Mouse (Mus musculus) natural killer cell, adult 2 months (primary cell): ENCODE measurements around the gene Gm11111.
"Not testable (repeated sequence)": the region's sequence is repeated elsewhere in the genome, so short reads cannot be mapped to it uniquely, and the experiment has no call there.

Experiments
- DNase-seq, 2 experiments: peaks; one replicate each; pipeline ENCODE4 v3.0.0; 2022; ENCODE audit warnings: low spot score in 2 of 2

Gm11111 gene

GRCm38 (mm10) chr5:98552395-98552794 lies at the start of gene Gm11111:
Gene Gm11111 (plus strand): TSS chr5:98552695.
- DNase-seq = no peak

GRCm38 (mm10) chr5:98516214-98516613 lies 36.3 kb upstream of the Gm11111 start:
- DNase-seq = no peak

DNA sequence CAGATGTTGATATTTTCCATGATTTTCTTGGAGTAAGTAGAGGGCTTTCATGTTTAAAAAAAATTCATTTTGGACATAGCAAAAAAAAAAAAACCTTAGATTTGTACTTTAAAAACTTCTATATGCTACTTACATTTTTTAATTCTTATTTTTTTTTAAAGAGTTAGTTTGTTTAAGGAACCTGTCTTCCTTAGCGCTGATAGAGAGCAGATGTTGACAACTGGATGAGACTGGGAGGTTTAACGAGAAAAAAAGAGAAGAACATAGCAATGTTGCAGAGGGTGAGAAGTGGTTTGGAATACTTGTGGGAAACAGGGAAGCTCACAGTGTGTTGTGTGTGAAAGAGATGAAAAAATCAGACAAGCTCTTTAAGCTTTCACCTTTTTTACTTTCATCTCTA lies 32.4 kb upstream of the Gm11111 start:
- no peak for DNase-seq

- DNase-seq = no peak
These were observed 30.1 kb upstream of the Gm11111 start for GRCm38 (mm10) chr5:98522270-98522977.

- no peak for DNase-seq
These were observed 29.4 kb upstream of the Gm11111 start for GRCm38 (mm10) chr5:98523050-98523449.

DNA sequence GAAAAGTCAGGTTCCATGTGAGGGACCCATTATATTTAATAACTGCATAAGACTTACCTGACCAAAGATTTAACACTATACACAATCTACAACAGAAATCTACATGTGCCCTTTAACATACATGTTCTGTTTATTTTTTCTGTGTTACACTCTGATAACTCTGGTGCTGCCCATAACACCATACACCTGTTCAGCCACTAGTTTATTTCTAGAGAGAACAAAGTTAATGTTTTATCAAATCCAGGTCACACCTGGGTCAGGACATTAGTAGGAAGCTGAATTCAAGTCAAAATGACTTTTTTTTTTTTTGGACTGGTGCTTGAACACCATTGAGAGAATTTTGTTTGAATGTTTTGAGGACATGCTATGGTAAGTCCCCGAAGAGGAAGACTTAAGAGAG lies 28.7 kb upstream of the Gm11111 start:
- no peak for DNase-seq

DNA sequence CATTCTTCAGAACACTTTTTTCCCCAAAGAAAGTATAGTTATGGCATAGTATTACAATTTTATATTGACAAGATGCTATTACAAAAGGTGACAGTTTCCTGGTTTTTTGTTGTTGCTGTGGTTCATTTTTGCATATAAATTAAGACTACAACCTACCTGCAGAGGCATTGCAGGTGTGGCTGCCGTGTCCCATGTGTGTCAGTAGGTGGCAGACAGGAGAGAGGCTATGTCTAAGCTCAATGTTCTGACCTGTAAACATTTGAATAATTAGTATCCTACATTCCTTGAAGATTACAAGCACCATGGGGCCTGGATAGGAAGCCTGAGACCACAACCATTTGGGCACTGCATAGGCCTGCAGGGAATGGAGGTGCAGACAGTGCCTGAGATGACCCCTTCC lies 11.2 kb upstream of the Gm11111 start:
- no peak for DNase-seq

- no peak for DNase-seq
These were observed 2.2 kb upstream of the Gm11111 start for GRCm38 (mm10) chr5:98550285-98550684.

GRCm38 (mm10) chr5:98550873-98551272 lies 1.6 kb upstream of the Gm11111 start:
- no peak for DNase-seq

GRCm38 (mm10) chr5:98552811-98553601 lies 511 bp downstream of the Gm11111 start:
- DNase-seq = no peak

DNA sequence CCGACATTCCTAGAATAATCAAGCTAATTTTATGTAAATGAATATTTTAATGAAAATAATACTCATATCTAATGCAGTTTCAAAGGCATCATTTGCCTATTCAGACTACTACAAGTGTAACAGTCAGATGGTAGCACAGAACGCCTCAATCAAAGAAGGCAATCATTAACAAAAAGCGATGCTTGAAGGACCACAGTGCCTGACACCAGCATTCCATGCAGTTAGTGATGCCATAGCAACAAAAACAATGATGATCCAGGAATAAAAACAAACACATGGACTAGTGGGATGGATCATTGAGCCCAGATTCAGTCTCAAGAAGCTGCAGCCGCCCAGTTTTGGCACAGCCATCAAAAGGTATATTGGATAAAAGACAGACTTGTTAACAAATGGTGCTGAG lies 8.8 kb downstream of the Gm11111 start:
- no peak for DNase-seq

DNA sequence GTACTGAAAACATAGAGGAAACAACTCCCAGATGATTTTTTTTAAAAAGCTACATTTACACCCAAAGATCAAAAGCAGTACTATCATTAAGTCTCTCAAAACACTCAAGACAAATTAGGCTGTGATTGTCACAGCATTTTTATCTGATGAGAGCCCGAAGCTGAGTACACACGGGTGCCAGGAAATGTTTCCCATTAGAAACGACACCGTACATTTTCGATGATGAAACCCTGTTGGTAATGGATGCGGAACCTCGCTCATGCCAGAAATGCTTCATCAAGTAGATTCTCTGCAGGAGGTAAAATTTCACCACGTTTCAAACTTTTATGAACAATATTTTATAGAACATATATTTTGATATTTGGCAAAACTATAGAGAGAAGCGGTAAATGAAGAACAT lies 10.3 kb downstream of the Gm11111 start:
- no peak for DNase-seq

- no peak for DNase-seq
These were observed 11.3 kb downstream of the Gm11111 start for GRCm38 (mm10) chr5:98563801-98564200.

DNA sequence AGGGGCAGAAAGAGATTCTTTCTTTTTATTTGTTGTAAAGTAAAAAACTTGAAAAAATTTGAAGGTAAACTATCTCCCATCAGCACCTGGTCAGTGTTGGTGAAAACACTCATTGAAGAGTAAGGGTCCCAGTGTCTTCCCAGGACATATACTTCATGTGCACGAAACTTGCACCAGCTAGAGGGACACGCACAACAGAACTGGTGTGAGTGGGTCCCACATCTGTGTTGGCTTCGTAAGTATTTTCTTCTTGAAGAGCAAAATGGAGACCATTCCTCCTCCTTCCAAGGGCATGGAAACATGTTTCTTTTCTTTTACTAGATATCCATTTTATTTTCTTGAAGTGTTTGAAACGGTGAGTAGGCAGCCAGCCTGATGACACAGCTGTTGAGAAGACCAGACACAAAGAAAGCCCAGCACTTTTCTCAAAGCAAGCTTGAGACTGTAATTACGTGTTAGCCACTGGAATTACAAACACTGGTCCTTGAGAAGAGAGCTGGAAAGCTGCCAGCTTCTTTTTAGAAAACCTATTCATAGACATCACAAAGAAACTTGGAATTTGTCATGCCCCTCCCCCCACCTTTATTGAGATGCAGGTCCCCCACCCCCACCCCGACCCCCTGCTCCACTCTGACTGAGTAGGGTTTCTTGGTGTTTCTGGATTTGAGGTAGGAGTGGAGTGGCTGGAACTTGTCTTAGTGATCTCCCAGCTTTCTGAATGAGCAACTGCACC lies 14.1 kb downstream of the Gm11111 start:
- DNase-seq = no peak

DNA sequence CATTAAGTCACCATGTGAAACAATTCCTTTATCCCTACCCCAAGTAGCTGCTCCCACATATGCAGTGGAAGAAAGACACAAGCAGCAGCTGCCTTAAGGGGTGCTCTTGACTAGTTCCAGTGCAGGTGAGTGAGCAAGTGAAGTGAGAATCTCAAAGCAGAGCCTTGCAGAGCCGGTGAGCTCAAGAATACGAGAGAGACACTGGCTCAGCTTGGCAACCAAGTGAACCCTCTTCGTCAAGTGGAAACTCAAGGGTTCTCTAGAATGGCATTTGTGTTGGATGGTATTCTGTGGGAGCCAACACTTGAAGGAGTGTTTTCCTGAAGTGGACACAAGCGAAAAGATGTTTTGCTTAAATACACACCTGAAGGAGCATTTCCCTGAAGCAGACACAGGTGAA lies 16.0 kb downstream of the Gm11111 start:
- no peak for DNase-seq

DNA sequence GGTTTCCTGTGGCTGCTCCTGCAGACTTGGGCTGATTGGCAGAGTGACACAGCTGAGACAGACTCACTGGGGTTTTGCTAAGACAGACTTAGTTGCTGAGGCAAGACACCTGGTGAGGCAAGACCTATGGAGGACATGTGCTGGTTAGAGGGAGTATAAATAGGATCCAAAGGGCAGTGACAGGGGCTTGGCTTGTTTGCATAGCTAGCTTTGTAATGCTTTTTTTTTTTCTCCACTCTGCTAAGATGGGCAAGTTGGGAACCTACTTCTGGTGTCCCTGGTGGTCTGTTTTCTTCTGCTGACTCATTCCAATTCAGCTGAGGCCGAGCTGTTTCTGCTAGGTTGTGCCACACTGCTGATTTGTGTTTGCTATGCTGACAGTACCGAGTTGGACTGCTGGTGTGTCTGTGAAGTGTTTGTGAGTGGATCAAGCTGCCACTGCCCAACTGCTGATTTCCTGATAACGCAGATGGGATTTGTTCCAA lies 16.6 kb downstream of the Gm11111 start:
- DNase-seq = no peak

DNA sequence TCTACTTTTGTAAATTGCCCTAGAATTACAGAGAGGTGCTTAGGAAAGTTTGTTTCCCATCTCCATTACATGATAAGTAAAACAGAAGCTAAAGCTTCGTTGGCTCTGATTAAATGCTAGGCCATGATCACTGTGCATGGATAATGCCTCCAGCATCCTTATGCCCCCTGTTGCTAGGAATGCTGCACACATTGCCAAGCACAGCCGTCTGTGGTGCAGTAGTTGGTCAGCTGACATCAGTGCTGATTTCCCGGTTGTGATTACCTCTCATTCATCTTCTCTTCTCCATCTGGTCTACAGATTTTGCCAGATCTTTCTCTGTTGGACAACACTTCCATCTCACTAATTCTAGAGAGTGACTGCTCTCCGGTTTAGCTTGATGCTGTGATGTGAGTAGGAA lies 19.9 kb downstream of the Gm11111 start:
- no peak for DNase-seq

- DNase-seq = no peak
These were observed 22.4 kb downstream of the Gm11111 start for GRCm38 (mm10) chr5:98574711-98575470.

- no peak for DNase-seq
These were observed 23.0 kb downstream of the Gm11111 start for GRCm38 (mm10) chr5:98575471-98575834.

DNA sequence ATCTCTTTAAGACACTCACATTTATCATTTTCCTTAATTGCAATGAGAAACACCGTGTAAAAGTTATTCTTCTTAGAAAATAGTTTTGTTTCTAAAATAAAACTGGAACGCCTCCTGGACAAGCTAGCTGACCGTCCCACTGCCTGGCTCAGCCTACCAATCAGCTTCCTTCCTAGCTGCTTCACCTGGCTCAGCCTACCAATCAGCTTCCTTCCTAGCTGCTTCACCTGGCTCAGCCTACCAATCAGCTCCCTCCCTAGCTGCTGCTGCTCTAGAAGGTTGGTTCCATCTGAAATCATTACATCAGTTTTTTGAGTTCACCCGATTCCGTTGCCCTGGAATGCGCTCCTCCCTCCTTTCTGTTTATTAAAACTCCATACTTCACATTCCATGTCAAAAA lies 24.0 kb downstream of the Gm11111 start:
- DNase-seq = not testable (repeated sequence)

GRCm38 (mm10) chr5:98578398-98578797 lies 25.9 kb downstream of the Gm11111 start:
- no peak for DNase-seq

DNA sequence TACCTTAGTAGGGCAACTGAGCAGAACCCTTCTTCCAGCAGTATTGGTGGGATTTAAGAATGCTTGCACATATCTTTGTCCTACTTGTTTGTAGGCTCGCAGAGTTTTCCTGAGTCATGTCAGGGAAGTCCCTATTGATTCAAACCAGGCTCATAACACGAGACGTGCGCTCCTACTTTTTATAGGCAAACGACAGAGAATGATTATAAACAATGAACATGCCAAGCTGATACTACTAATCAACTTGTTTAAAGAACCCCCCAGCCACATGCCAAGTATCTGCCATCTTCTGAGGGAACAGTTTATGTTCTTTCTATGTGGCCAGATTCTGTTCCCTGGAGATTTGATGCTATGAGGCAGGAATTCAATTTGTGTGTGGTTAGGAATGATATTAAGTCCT lies 28.3 kb downstream of the Gm11111 start:
- DNase-seq = no peak
